Mouse (Mus musculus): ENCODE results near the gene Ascc1. TPM values are rescaled to one million over a fixed set of nuclear protein-coding genes. Genes with fewer than 3 reads are reported as not detected.

Ascc1 gene
- total and polyA plus RNA-seq, 3 experiments = 17.0 to 37.9 TPM; not detected in 1

GRCm38 (mm10) chr10:59995889-59996288, 6.7 kb upstream of the Ascc1 start:
- H3K27me3 ChIP-seq (ENCODE audit: control insufficient read depth in 1 of 2, insufficient read depth in 2 of 2, low read length in 2 of 2) = no peaks in the 10 kb centered on the region
- no peak overlapping the region for H3K27ac ChIP-seq (ENCODE audit: control insufficient read depth, low read depth, low read length)
- TF ChIP-seq HCFC1 (IDR thresholded peaks at IDR 0.05; ENCODE audit: low read depth, low read length) (no peak), MEF2A (IDR thresholded peaks at IDR 0.05; ENCODE audit: extremely low read depth, insufficient replicate concordance, low read depth, low read length, poor library complexity, severe bottlenecking) (no peak), ETS1 (IDR thresholded peaks at IDR 0.05; ENCODE audit: low read depth, low read length) (no peak)
- DNase-seq (ENCODE audit: low read depth, low spot score) = no peak
- H3K79me2 ChIP-seq (ENCODE audit: control insufficient read depth, insufficient read depth, low read length, poor library complexity) = peaks cover 5% of the 10 kb centered on the region
- peaks cover 6 to 7% of the 10 kb centered on the region in 2 experiments for H3K4me1 ChIP-seq (ENCODE audit: control insufficient read depth in 1 of 2, insufficient read depth in 2 of 2, low read length in 2 of 2)
- peaks cover 6 to 29% of the 10 kb centered on the region in 2 experiments; a peak in 3 of 4 replicates for H3K36me3 ChIP-seq (ENCODE audit: control insufficient read depth in 1 of 2, insufficient read depth in 2 of 2, low read length in 2 of 2)
- H3K4me3 ChIP-seq (ENCODE audit: control insufficient read depth in 1 of 2, insufficient read depth in 1 of 2, low read depth in 2 of 2, low read length in 2 of 2) = no peak overlapping the region
- H3K9me3 ChIP-seq (replicated peaks; ENCODE audit: insufficient read depth, low read length) = no peaks in the 10 kb centered on the region
- H3K9ac ChIP-seq (ENCODE audit: control insufficient read depth, low read depth, low read length, poor library complexity, severe bottlenecking) = no peak overlapping the region

GRCm38 (mm10) chr10:59997591-59997990, 5.0 kb upstream of the Ascc1 start:
- H3K4me1 ChIP-seq (ENCODE audit: control insufficient read depth in 1 of 2, insufficient read depth in 2 of 2, low read length in 2 of 2) = peaks cover 7 to 13% of the 10 kb centered on the region in 2 experiments
- peak; percentile 82 for DNase-seq (ENCODE audit: low read depth, low spot score)
- peaks cover 16% of the 10 kb centered on the region for H3K79me2 ChIP-seq (ENCODE audit: control insufficient read depth, insufficient read depth, low read length, poor library complexity)
- no peaks in the 10 kb centered on the region for H3K9me3 ChIP-seq (replicated peaks; ENCODE audit: insufficient read depth, low read length)
- no peak overlapping the region for H3K9ac ChIP-seq (ENCODE audit: control insufficient read depth, low read depth, low read length, poor library complexity, severe bottlenecking)
- peaks cover 6 to 30% of the 10 kb centered on the region in 2 experiments; a peak in 3 of 4 replicates for H3K36me3 ChIP-seq (ENCODE audit: control insufficient read depth in 1 of 2, insufficient read depth in 2 of 2, low read length in 2 of 2)
- H3K4me3 ChIP-seq (ENCODE audit: control insufficient read depth in 1 of 2, insufficient read depth in 1 of 2, low read depth in 2 of 2, low read length in 2 of 2) = no peak overlapping the region
- no peaks in the 10 kb centered on the region for H3K27me3 ChIP-seq (ENCODE audit: control insufficient read depth in 1 of 2, insufficient read depth in 2 of 2, low read length in 2 of 2)
- H3K27ac ChIP-seq (ENCODE audit: control insufficient read depth, low read depth, low read length) = no peak overlapping the region
- TF ChIP-seq KAT2A (conservative IDR thresholded peaks at IDR 0.05; ENCODE audit: low read depth, low read length) (no peak), SIN3A (IDR thresholded peaks at IDR 0.05; ENCODE audit: low read length) (no peak), CTCF (IDR thresholded peaks at IDR 0.05 in 2 of 3, conservative IDR thresholded peaks at IDR 0.05 in 1 of 3; ENCODE audit: control insufficient read depth in 1 of 3, insufficient read depth in 1 of 3, low read depth in 2 of 3, low read length in 3 of 3, poor library complexity in 1 of 3, severe bottlenecking in 1 of 3) (peak in 2 of 3 experiments; percentile 72 to 75; a peak in 4 of 6 replicates), POLR2AphosphoS5 (IDR thresholded peaks at IDR 0.05; ENCODE audit: borderline replicate concordance, low read depth, low read length) (no peak), RCOR1 (IDR thresholded peaks at IDR 0.05; ENCODE audit: low read depth, low read length) (no peak), ZNF384 (IDR thresholded peaks at IDR 0.05; ENCODE audit: low read depth, low read length) (no peak), ZMIZ1 (IDR thresholded peaks at IDR 0.05; ENCODE audit: low read depth, low read length) (no peak), TAL1 (IDR thresholded peaks at IDR 0.05; ENCODE audit: low read length) (no peak), POLR2A (IDR thresholded peaks at IDR 0.05; ENCODE audit: control insufficient read depth in 1 of 2, insufficient read depth in 1 of 2, low read depth in 1 of 2, low read length in 2 of 2, poor library complexity in 1 of 2) (no peak), UBTF (IDR thresholded peaks at IDR 0.05; ENCODE audit: borderline replicate concordance, insufficient read depth, low read depth, low read length) (no peak), ELF1 (IDR thresholded peaks at IDR 0.05; ENCODE audit: low read depth, low read length) (no peak), RAD21 (IDR thresholded peaks at IDR 0.05; ENCODE audit: low read depth, low read length) (peak; percentile 67), SMC3 (IDR thresholded peaks at IDR 0.05; ENCODE audit: low read depth, low read length) (peak; percentile 55), ZC3H11A (IDR thresholded peaks at IDR 0.05; ENCODE audit: low read depth, low read length) (peak; percentile 40; the same call in 1 of the 2 replicates), HCFC1 (IDR thresholded peaks at IDR 0.05; ENCODE audit: low read depth, low read length) (no peak), MAFK (IDR thresholded peaks at IDR 0.05; ENCODE audit: borderline replicate concordance, low read depth, low read length) (no peak), USF1 (IDR thresholded peaks at IDR 0.05; ENCODE audit: low read depth, low read length) (no peak)
